Mouse (Mus musculus) urinary bladder, postnatal 14 days (tissue): Measurements from ENCODE around the gene Gabrq.

Experiments used
- DNase-seq: peaks from one replicate; pipeline ENCODE4 v3.0.0; 2021; ENCODE audit warnings: low spot score

Gene Gabrq

DNA sequence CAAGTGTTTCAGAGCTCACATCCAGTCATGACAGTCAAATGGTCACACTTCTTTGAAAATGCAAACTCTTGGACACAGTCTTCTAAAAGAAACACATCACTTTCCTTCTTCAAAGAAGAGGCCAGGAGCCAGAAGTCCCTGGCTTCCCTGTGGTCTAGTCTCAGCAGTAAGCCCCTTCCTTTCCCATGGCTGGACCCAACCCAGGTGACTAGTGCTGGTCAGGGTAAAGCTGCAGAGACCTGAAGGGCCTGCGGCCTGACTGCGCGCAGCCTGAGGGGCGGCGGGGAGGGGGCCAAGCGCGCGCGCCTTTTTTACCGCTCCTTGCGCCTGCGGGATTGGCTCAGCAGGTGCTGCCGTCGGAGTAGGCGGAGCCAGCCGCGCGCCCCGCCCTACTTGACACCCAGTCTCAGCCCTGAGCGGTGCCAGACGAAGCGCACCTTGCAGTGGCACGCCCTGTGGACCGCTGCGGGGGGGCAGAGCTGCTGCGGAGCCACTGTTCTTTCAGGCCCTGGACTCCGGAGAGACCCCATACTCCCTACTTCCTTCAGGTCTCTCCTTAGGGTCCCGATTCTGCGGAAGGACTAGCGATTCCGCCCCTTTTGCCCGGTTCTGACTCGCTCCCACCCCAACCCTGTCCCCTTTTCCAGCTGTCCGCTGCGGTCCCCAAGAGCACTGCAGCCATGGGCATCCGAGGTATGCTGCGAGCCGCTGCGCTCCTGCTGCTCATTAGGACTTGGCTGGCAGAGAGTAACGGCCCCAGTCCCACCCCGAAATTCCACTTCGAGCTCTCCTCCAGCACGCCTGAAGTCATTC lies at the start of gene Gabrq:
Gene Gabrq, plus strand, starts transcription at position 403 of the 813 bp plus-strand sequence.
- DNase-seq = peak; percentile 9

- DNase-seq = no peak
Measured at GRCm38 (mm10) chrX:72788773-72789557, 36.0 kb upstream of the Gabrq start.

DNA sequence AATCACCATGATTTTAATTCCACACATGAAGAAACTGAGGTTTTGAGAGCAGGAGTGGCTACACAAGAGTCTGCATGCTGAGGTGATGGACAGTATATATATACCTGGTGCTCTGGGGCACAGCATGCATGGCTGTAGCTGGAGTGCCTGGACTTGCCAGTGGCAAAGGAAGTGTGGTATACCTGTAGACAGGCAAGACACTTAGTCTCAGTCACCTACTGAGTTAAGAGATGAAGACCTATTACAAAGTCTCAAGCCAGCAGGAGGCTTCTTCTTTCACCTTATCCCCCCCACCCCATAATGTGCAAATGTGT lies 35.5 kb upstream of the Gabrq start:
- DNase-seq = no peak

GRCm38 (mm10) chrX:72819594-72819993 lies 5.4 kb upstream of the Gabrq start:
- DNase-seq = peak; percentile 59

DNA sequence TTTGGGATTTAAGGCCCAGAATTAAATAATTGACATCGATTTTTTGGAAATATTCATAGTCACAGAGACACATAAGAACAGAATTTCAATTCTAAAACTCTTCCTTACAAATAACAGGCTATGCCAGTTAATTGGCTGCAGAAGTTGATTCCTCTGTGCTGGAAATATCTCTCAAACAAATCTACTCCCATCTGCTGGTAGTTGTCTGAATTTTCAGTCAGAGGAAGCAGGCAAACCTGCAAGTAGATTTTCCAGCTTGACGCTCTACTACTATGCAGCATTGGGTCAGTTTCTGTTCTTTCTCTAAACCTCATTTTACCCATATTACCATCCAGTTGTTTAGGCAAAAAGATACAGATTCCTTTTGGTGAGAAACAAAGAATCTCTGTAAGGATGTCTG lies 1.7 kb upstream of the Gabrq start:
- DNase-seq = no peak

- no peak for DNase-seq
Measured at GRCm38 (mm10) chrX:72825589-72825905, 569 bp downstream of the Gabrq start.
